Mouse (Mus musculus): ENCODE results near the gene Zc3h7b. TPM values are rescaled to one million over a fixed set of nuclear protein-coding genes. Genes with fewer than 3 reads are reported as not detected.

The Zc3h7b gene
- total RNA-seq, 2 experiments from 2014 or later = 19.2 to 20.7 TPM

DNA sequence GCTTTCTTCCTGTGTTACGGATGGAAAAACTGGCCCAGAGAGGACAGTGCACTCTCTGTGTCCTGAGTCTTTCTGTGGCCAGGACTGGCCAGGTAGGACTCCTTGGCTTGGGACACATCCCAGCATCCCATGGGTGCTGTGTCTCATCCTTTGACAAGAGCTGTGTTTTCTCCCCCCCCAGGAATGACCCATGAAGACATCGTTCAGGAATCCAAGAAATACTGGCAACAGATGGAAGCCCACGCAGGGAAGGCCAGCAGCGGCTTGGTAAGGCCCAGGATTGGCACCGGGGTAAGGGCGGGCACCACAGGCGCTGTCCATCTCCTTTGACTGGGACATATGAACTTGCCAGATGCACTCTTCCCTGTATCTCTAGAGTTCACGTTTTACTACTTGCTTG lies 40.8 kb downstream of the Zc3h7b start:
- ATAC-seq (replicated peaks; ENCODE audit: poor library complexity, severe bottlenecking) = no peak

DNA sequence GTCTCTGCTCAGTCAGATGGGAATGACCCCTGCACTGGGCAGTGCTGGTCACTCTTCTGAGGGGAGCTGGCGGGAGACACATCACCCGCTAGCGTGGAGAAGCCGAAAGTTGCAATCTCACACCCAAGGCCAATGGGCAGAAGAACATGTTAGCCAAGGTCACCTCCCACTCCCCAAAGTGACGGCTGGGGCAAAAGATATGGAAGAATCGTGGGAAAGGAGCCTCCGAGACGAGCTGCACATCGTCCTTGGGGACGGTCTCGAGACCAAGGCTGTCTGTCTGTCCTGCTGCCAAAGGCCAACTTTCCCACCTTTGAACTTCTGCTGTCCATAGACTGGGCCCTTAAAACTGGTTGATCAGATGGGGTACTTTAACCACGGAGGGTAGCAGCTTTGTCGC lies 42.7 kb downstream of the Zc3h7b start:
- ATAC-seq (replicated peaks; ENCODE audit: poor library complexity, severe bottlenecking) = no peak

DNA sequence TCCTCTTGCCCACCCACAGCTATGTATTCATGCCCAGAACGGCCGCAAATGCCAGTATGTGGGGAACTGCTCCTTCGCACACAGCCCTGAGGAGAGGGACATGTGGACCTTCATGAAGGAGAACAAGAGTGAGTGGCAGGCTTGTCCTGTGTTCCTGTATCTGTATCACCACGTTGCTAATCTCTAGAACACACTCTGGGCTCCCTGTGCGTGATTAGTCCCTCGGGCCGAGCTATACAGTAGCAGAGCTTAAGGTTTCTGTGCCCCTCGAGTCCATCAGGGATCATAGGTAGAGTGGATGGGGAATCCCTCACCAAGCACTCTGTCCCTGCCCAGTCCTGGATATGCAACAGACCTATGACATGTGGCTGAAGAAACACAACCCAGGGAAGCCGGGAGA lies 47.6 kb downstream of the Zc3h7b start:
- no peak for ATAC-seq (replicated peaks; ENCODE audit: poor library complexity, severe bottlenecking)

DNA sequence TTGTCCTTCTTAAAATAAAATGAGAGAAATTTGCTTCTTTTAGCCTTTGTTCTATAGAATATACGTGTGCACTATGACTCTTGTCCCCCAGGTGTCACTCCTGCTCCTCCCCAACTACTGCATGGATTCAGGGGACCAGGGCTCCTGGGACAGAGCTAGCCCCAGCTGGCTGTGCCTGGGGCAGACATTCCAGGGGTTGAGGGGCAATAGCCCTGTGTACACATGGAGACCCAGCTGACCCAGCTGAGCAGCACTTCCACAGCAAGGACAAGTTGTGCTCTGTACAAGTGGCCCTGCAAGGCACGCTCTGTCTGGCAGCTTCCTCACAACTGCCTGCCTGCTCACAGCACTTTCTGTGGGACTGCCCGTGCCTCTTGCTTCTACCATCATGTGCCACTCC lies 51.4 kb downstream of the Zc3h7b start:
- peak; percentile 56; the same call in 1 of the 2 replicates for ATAC-seq (replicated peaks; ENCODE audit: poor library complexity, severe bottlenecking)

DNA sequence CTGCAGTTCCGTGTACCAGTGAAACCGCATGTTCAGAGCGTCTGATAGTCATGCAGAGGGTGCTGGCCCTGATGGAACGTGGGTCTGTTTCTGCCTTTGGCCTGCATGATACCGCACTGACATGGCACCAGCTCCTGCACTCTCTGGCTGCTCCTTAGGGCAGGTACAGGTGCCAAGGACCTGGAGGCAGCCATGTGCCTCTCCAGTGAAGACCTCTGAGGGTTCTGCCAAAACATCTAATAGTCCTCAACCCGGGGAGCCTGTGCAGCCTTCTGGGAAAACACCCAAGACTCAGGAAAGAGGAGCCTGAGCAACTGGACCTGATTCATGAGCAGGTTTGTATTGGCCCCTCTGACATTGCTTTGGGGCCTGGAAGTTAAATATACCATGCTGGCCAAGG lies 53.0 kb downstream of the Zc3h7b start:
- ATAC-seq (replicated peaks; ENCODE audit: poor library complexity, severe bottlenecking) = no peak

DNA sequence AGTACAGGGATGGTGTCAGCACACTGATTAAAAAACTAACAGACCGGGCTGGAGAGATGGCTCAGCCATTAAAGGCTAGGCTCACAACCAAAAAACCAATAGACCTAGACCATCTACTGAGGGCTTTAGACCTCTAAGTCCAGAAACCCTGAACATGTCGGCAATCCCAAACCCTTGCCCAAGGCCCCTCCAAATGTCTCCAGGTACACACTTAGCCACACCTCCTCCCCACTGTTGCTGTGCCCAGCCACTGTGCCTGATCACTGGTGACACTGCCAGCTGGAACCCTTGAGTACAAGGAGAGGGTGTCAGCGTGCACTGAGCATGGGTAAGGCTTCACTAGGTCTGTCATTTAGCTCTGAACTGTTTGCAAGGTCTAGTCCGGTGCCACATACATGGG lies 53.6 kb downstream of the Zc3h7b start:
- ATAC-seq (replicated peaks; ENCODE audit: poor library complexity, severe bottlenecking) = no peak

DNA sequence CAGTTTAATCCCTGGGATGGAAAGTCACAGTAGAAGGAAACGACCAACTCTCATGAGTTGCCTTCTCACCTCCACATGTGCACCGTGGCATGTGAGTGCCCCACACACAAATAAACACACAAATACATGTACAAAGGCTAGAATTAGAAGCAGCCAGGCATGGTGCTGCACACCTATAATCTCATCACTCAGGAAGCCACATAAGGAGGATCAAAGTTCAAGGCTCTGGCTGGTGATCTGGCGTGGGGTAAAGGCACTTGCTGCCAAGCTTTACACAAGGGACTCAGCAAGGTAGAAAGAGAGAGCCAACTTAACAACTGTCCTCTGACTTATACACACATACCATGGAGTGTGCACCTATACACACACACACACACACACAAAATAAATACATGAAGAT lies 55.5 kb downstream of the Zc3h7b start:
- no peak for ATAC-seq (replicated peaks; ENCODE audit: poor library complexity, severe bottlenecking)

DNA sequence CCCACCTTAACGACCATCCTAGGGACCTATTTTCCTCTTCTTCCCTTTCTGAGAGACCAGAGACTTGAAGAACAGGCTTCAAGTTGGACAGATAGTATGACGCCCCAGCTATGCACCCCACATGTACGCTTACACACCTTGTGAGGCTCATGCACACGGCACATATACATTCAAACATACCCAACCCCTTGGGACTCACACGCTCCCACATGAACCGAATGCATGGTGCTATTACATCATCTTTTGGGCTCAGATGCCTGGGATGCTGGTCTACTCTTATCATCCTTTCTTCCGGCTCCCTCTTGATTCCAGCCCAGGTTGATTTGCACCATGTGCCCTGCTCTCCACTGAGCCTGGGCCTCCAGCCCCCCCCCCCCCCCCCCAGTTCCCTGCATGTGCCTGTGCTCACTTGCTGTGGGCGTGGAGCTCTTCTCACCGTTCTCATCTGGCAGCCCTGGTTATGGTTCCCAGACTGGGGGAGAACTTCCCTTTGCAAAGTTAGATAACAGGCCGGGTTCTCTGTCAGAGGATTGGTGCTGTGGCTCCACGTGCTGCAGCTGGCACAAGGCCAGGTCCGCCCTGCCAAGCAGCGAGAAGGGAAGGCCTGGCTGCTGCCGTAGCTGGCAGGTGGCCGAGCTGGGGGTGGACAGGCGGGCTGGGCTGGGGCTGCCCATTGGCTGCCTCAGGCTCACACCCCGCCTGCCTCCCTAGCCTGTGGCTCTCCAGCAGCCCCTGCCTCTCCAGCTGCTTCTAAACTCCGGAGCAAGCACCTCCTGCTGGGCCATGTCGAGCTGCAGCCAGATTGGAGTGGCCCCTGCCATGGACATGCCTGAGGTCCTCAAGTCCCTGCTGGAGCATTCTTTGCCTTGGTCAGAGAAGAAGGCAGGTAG lies 57.4 kb downstream of the Zc3h7b start, which contains the start of gene Tef:
Gene Tef (plus strand): TSS at position 421 of the 890 bp plus-strand sequence.
- peak; percentile 94 for ATAC-seq (replicated peaks; ENCODE audit: poor library complexity, severe bottlenecking)

DNA sequence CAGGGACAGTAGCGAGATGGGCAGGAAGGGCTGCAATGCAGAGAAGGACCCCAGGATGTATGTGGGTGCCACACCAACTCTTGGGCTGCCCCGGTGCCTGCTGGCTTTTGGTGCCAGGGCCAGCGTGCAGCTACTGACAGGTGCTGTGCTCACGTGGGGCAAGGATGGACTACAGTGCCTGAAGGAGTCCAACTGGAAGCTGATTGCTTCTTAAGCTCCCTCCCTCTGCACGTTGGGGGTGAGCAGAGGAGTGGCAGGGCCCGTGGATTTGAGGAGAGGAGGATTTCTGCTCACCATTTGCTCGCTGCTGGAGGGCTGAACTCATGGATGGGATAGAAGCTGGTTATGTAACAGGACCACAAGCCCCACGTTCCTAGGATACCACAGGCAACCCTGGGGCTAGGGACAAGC lies 58.1 kb downstream of the Zc3h7b start:
- ATAC-seq (replicated peaks; ENCODE audit: poor library complexity, severe bottlenecking) = peak; percentile 23

DNA sequence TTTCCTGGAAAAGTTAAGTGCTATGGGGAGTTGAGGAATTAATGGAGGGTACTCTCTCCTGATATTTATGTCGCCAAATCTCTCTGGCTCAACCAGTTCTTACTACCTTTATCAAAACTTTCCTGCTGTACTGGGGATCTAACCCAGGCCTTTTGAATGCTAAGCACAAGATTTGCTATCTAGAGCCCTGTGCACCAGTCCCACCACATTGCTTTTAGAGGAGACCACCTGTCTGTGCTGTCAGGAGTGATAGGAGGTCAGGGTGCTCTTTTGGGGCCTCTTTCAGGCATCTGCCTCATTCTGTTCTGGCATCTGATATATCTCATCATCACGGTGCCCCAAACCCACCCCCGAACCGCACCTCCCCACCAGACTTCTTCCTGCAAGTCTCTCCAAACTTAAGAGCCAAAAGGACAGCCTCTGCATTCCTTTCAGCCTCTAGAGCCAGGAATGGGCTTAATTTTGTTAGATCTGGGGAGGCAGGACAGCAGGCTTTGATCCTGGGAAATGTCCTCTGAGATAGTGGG lies 58.6 kb downstream of the Zc3h7b start:
- no peak for ATAC-seq (replicated peaks; ENCODE audit: poor library complexity, severe bottlenecking)

DNA sequence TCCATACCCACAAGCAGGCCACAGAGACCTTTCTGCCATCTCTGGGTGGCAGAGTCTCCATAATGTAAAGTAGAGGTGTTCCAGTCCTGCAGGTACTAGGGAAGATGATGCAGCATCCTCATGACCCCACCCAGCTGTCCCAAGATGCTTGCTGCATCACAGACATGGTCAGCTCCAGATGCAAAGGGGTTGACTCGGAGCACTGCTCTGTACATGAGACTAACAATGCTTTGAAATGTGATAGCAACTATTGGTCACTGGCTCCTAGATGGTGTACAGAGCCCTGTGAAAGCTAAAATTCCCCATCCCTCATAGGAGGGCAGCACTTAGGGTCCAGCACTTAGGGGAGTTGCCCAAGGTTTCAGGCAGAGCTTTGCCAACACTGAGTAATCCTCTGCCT lies 59.3 kb downstream of the Zc3h7b start:
- ATAC-seq (replicated peaks; ENCODE audit: poor library complexity, severe bottlenecking) = no peak

DNA sequence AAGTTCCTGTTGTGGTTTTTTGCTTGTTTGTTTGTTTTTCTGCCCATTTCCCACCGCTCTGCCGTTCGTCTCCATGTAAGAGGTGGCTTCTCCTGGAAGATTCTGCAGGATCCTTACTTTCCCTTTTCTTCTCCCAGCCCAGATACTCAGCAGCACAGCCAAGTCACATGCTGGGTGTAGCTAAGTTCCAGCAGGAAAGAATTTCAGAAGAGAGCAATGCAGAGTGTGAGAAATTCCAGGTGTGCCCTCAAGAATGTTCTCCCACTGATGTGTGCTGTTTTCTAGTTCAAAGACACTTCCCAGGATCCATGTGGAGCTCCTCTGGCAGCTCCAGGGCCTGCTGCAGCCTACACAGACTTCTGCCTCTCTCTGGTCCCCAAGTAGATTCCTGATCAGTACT lies 60.0 kb downstream of the Zc3h7b start:
- no peak for ATAC-seq (replicated peaks; ENCODE audit: poor library complexity, severe bottlenecking)

DNA sequence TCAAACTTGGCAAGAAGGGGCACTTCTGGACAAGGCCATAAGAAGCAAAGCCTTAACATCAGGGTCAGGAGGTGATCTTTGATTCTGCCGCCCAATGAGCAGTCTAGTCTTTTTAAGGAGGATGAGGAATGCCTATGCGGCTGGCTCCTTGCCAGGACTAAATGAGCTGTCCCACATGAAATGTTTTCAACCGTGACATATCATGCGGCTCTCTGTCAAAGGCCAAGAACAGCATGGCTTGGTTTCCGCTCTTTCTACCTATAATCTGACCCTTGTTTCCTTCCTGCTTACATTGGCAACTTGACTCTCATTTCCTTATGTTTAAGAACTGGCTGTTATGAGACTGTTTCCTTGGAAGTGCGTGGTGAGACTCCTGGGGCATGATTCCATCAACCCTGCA lies 60.8 kb downstream of the Zc3h7b start:
- no peak for ATAC-seq (replicated peaks; ENCODE audit: poor library complexity, severe bottlenecking)

DNA sequence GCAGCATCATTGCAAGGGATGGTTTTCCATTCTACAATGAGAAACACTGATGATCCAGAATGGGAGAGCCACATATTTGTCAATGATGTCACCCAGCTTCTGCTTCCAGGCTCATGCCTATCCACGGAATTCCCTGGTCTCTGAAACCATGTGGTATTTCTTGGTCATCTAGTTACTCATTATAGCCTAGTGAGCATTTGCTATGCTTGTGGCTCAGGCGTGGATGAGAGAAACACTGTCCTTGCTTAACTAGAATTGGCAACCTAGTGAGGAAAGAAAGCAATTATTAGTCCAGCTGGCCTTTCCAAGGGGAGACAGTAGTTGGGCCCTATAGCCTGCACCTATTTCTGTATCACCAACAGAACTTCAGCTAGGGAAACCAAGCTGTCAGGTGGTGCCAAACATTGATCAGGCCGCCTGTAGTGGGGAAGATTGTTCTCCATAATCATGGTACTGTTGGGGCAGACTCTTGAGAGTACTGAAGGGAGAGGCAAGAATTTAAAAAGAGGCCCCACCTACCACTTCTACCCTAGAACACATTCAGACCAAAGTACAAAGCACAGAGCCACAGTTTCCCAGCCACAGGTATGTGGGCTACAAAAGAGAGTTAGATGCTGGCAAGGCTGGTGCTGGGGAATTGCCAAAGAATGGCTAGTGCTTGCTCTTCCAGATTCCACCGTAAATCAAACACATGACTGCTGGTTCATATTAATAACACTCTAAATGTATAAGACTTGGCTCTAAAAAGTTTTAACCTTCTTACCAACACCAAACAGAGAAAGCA lies 62.0 kb downstream of the Zc3h7b start:
- ATAC-seq (replicated peaks; ENCODE audit: poor library complexity, severe bottlenecking) = no peak

DNA sequence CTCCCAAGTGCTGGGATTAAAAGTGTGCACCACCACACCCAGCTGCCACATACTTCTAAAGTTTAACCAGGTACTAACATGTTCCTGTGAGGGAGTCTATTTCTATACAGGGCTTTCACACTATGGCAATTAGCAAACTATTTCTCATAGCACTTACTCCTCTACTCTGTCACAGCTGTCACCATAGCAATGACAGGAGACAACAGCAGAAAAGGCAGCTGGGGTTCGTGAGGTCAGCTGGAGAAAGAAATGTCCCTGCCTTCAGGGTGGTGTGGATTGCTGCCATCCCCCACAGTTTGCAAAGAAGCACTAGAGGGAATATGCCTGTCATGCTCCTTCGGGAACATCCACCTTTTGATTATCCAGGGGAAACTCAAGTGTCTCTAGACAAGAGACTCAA lies 63.9 kb downstream of the Zc3h7b start:
- no peak for ATAC-seq (replicated peaks; ENCODE audit: poor library complexity, severe bottlenecking)

DNA sequence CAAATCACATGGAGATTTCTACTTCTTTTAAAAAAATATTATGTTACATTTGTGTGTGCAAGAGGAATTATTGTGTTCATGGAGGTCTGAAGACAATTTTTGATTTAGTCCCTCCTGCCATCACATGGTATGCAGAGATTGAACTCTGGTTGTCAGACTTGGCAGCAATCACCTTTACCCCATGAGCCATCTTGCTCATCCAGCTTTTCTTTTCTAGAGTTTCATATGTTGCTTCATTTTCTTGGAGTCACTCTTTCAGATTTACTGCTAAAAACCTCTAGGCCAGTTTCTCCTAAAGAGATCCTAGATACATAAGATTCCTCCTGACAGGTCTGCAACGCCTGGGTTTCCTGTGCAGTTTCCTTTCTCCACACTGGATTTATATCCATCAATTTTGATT lies 64.7 kb downstream of the Zc3h7b start:
- no peak for ATAC-seq (replicated peaks; ENCODE audit: poor library complexity, severe bottlenecking)

DNA sequence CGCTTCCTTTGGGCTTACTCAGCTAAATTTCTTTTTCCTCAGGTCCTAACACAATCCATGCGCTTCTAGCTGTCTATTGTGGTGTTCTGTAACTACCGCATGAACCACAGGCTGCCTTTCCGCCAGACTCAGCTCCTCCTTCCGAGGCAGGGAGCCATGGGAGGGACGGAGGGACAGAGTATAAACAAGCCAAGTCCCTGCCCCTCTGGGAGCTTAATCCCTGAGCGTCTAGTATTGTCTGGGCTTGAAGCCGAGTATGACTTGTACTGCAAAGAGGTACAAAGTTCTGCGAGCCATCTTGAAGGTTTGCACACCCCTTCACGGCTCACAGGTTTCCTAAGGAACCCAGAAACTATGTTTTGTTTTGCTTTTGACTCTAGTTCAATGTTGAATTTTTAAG lies 65.3 kb downstream of the Zc3h7b start:
- ATAC-seq (replicated peaks; ENCODE audit: poor library complexity, severe bottlenecking) = peak; percentile 41

DNA sequence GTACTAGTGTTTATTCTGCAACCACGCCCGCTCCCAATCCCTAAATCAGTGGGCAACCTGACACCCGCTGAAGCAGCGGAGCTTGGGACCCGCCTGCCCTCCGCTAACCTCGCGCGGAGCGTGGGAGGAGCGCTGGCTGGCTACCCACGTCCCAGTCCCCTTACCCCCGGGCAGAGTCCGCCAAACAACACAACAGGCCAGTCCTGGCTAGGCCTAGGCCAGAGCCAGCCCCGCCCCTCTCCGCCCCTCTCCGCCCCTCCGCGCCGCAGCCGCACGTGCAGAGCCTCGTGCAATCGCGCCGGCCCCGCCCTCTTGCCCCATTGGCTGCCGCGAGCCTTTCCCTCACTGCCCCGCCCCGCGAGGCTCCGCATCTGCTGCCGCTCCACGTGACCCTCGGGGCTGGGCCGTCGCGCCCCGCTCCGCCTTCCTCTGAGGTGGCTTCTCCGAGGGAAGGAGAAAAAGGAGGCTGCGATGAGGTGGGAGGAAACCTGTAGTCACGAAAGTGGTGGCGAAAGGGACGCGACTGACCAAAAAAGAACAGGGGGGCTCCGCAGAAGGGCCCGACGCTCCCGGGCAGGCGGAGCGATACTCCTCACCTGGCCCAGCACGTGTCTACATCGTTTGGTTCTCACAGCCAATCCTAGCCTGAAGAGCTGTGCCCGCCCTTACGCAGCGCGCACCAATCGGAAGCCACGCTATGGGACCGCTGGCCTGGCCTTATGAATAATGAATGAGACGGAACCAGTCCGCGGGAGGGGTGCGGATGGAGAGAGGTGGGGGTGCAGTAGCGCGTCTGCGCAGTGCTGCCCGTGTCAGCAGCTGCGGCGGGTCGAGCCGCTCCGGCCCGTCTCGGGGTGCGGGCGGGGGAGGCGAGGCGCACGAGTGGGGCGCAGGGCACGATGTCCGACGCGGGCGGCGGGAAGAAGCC lies 66.1 kb downstream of the Zc3h7b start:
- peak; percentile 81 for ATAC-seq (replicated peaks; ENCODE audit: poor library complexity, severe bottlenecking)

DNA sequence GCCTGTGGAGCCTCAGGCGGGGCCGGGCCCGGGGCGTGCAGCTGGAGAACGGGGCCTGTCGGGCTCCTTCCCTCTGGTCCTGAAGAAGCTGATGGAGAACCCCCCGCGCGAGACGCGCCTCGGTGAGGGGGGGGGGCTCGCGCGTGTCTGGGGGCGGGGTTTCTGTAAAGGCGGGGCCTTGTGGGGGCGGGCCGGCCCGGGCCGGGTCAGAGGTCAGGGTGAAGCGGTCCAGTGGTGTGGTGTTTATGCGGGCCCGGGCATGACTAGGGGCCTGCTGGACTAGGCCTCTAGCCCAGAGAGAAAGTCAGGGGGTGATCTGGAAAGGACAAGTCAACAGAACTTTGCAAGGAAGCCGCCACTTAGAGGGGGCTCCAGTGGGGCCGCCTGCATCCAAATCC lies 66.7 kb downstream of the Zc3h7b start:
- no peak for ATAC-seq (replicated peaks; ENCODE audit: poor library complexity, severe bottlenecking)

DNA sequence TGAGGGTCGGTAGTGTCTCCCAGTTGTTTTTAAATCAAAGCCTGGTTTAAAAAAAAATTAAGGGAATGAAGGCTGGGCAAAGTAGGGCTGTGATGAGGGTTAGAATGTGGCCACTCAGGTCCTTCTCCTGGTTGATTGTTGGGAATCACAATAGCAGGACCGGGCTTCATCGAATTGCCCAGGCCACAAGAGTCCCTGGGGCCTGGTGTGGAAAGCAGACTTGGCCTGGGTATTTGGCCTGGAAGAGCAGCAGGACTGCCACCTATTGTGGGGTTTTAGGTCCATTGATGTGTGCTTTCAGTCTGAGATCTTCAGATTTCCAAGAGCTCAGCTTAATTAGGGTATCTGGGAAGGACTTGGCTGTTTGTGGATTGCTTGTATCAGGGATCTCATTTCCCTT lies 67.4 kb downstream of the Zc3h7b start:
- no peak for ATAC-seq (replicated peaks; ENCODE audit: poor library complexity, severe bottlenecking)

All from granulocyte monocyte progenitor cell, adult 5-6 weeks (primary cell).